Mouse (Mus musculus) cerebellum, postnatal 4 days (tissue): ENCODE data around the gene Lrrn3.
A peak's percentile ranks its signal among the peaks of the same experiment; 100 is the strongest.

Source experiments
- DNase-seq, 2 experiments: peaks; one replicate each; pipeline ENCODE4 v3.0.0; 2022; ENCODE audit warnings: low spot score in 2 of 2, mixed read lengths in 1 of 2

The Lrrn3 gene

DNA sequence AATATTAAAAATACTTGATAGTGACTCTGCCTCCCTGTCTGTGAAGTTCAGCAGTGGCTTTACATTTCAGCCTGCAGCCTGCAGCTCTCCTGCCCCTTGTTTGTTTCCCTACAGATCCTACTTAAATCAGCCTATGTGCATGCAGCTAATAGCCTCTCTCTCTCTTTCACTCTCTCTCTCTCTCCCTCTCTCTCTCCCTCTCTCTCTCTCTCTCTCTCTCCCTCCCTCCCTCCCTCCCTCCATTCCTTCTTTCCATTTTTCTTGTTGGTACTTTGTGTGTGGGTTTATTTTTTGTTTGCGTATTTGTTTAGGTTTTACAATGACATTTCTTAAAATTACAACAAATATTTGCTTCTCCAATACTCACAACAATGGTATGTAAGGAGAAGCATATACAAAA, at the start of gene Lrrn3:
Gene Lrrn3, minus strand, starts transcription at position 101 of the 400 bp plus-strand sequence.
- no peak for DNase-seq

DNA sequence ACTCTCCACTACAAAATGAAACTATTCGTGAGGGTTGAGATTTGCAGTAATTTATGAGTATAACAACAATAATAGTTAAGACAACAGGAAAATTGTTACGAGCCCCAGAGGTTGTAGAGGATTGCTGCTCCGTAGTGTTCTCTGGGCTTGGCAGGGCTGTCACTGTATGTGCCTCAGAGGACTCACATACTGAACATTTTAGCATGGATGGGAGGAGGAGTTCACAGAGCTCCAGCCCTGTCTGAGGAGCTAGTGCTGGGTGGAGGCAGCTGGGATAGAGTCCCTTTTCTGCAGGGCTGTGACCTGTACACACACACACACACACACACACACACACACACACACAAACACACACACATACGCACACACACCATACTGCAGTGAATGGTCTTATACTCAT, 42.2 kb upstream of the Lrrn3 start:
- DNase-seq, result no peak

DNA sequence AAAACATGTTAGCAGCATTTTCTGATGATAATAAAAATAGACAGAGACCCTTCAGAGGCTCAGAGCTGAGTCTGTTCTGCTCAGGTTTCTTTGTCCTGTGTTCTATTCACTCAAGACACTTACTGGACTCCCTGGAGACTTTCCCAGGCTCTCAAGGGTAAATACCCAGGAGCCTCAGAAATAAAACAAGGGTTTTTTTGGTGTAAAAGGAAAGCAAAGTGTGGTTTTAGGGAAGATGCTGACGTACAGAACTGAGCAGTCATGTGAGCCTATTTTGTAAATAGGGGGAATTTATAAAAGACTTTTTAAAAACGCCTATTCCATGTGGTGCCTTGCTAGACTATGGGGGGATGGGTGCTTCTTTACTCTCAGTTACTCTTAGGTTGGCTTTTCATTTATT, 40.5 kb upstream of the Lrrn3 start:
- DNase-seq, result no peak

DNA sequence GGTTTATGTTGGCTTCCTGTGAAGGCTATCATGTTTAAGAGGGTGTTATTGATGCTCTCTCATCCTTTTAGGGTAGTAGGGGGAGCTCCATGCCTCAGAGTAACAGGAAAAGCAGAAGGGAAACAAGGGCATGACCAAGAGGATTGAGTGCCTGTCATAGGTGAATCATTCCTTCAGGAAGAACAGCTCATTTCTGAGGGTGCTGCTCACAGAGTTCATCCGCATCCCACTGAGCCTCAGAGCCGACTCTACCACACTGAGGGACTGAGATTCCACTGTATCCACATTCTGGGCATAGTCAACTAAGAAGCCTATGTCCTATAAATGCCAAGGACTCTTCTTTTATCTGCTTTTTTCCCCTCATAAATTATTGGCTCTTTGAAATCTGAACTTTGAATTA, 35.4 kb upstream of the Lrrn3 start:
- no peak for DNase-seq

DNA sequence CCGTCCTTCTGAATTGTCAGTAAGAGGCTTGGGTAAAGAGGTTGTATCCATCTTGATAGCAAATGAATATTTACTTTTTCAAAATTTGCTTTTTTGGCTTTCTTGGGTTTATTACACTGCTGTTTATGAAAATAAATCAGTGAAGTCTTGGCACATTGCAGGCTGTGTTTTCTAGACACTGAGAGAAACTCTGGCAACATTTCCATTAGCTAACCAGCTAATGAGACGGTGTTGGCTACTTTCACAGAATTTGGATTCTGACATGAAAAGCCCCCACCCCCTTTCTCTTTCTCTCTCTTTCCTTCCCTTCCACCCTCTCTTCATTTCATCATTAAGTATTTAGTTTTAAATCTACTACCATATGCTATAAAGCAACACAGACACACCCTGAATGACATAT, 34.1 kb upstream of the Lrrn3 start:
- no peak for DNase-seq

DNA sequence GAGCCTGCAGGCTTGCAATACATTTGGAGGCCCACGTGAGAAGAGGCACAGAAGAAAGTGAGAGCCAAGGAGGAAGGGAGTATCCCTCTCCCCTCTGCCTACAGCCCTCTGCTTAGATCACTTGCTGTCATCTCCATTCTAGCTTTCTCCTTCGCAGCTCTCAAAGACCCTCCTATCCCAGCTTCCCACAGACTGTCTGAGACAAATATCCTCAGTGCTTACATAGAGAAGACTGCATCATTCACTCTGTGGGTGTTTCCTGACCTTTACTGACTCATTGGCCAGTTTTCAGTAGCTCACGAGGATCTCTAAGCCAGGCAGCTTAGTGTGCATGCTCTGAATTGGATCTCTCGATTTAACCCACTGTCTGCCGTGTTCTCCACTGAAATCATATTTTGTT, 32.7 kb upstream of the Lrrn3 start:
- no peak for DNase-seq

DNA sequence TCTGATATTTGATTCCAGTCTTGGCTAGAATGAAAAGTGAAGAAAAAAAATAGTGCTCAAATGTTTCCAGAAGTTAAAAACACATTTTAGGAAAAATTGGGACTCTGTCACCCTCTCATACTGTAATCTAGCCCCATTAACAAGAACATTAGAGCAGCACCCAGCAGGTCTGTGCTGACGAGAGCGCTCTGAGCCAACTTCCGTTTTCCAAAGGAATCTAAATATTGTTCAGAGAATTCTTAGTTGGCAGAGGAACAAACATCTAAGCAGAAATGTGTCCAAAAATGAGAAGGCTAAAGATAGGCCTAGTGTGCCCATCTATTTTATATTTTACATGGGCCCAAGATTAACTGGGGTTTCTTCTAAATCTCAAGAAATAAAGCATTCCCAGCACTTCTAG, 24.4 kb upstream of the Lrrn3 start:
- DNase-seq, result no peak

DNA sequence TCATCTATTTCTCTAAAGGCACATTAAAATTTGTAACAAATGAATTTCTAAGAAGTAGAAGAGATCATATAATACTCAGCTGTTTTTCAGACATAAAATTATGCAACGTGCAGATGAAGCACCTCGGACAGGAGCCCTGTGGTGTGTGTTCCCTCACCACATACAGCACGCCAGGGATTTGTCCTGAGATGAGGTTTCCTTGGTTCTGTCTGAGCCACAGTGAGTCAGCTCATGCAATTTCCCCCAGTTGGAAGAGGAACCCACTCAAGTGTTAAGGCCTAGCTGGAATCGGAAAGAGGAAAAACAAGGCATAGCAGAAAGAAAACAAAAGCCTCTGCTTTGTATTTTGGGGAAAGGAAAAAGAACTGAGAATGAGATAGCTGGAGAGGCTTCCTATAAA, 22.4 kb upstream of the Lrrn3 start:
- no peak for DNase-seq

DNA sequence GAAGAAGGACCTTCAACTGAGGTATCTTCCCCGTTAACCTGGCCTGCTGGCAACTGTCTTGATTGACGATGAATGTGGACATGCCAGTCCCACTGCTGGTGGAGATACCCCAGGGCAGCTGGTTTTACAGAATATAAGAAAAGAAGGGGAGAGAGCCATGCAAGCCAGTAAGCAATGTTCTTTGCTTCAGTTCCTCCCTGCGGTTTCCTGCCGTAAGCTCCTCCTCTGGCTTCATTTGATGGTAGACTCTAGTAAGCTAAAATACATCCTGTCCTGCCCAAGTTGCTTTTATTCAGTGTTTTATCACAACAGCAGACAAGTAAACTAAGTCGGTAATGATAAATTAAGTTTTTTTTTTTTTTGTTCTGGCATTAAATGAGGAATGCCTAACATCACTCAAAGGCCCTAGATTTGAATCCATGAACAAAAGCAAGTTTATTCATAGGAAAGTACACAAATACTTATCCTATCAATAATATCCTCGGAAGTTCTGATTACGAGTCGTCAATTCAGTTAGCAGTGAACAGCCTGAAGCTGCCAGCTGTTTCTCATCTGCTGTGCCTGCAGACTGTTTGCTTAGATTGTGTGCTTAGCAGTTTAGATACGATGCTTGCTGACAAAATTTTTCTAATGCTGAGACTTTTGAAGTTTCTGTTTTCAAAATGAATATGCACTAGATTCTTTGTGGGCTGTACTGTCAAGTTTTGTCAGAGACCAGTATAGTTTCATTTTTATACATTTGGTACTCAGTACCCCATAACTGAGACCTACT, 14.0 kb upstream of the Lrrn3 start:
- no peak for DNase-seq

DNA sequence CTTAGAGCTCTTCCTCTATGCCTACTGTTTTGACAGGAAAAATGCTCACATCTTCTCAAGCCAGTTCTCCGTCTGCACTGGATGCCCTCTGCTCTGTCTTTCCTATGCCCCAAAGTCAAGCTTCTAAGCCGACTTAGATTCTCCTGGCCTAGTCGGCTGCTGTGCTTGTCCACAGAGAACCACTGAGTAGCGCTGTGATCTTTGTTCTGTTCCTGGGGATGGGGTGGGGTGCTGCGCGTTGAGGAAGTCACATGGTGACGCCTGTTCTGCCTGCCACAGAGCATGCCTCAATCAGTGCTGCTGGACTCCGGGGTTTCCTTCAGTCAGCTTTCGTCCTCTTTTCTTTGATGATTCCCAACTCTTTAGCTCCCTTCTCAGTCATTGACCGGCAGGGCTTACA, 8.4 kb upstream of the Lrrn3 start:
- DNase-seq, result no peak

DNA sequence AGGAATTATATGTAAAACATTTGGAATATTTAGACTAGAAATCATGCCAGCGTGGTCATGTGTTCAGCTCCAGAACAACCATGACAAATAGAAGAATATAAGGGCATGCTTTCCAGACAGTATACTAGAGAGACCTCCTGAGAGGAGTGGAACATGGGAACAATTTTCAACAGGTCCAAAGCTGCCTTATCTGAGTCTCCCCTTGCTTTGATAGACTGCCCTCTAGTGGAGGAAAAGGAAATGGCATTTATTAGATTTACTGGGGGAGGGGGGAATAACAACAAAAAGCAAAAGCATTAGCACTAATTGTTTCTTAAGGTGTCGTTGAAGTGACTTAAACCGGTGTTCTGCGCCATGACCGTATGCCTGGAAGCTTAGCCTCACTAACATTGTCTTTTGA, 774 bp upstream of the Lrrn3 start:
- peak in 1 of 2 experiments; percentile 14 for DNase-seq

DNA sequence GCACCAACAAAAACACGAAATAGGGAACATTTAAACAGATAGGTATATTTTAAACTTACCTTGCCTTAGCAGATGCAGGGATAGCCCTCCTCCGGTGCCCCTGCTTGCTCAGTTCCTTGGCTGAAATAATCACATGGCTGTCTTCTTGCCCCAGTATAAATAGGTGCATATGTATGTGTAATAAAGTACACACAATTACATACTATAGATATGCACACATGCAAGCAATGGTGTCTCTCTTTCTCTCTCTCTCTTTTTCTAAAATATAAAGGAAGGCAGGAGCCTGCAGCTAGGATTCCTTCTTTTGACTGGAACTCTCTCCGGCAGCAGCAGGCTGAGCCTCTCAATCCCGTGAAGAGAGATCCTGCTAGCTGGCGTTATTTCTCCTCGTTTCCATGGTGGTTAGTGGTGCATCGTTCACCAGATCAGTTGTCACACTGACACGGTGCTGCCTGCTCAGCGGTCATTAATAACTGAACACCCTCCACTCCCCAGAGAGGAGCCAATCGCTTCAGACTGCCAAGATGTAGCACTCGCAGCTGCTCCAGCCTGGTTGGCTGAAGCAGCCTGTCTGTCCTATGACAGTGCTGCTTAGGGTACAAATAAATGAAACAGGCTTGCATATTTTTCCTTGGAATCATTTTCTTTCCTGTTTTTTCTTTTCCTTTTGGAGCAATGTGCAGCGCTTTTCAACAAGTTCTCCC, 567 bp downstream of the Lrrn3 start:
- DNase-seq, result peak; percentile 31 to 71

DNA sequence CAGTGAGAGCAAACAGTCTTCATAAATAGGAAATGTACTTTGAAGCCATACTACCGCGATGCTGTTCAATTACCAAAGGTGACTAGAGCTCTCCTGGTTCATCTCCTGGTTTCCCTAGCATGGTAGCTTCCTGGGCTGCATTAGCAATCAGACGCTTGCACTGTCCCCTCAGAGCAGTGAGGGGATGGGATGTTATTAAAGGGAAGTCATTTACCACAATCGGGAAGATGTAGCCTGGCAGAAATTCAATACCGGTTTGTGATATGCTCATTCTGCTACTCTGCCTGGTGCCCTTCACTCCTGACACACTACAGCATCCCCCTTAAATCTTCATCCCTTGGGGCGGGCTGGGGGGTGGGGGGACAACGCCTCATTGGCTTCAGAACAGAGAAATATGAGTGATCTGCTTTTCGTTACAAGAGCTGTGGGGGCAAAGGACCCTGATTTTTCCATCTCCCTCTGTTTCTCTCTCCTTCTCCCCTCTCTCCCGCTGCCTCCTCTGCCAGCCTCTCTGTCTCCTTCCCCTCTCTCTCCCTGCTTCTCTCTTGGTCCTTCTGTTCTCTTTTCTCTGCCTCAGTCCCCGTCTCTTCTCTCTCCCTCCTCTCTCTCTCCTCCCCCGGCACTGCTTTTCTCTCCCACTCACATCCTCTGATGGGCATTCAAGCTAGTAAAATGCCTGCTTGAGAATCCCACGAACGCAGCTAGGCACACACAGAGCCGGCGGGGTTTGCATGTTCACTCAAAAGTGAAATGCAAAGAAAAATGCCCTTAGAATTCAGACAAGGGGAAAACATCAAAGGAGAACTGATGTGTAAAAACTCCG, 1.3 kb downstream of the Lrrn3 start:
- DNase-seq, result peak in 1 of 2 experiments; percentile 34

DNA sequence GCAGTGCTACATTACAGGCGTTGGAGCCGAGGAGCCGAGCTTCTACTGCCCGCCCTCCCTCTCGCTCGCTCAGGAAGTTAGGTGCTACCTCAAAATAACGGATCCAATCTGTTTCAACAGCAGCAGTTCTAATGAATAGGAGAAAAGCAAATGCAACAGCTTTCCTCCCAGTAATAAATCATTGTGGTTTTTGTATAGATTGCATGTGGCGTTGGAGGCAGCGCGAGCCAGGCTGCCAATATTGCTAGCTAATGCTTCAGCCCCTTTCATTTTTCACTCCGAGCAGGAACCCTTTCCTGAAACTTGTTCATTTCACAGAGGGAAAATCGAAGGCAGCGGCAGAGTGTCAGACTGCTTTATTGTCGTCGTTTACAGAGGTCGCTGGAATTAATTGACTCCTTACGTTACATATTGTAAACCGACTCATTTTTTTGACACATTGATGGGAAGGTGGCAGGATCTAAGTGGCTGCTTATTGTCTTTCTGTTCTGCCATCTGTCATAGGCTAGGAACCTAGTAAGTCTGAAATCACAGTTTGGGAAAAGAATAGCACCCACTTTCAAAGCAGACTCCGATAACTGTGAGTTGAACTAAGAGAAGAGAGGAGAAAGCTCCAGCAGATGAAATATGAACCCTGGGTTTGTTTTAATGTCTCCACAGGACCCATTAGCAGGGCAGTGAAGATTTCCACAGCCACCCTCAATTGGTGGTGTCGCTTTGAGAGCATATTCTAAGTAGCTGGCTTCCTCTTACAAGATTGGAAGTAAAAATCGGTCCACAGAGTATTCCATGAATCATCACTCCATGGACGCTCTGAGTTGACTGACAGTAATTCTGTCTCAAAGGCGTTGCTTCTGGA, 2.4 kb downstream of the Lrrn3 start:
- peak; percentile 18 to 20 for DNase-seq

DNA sequence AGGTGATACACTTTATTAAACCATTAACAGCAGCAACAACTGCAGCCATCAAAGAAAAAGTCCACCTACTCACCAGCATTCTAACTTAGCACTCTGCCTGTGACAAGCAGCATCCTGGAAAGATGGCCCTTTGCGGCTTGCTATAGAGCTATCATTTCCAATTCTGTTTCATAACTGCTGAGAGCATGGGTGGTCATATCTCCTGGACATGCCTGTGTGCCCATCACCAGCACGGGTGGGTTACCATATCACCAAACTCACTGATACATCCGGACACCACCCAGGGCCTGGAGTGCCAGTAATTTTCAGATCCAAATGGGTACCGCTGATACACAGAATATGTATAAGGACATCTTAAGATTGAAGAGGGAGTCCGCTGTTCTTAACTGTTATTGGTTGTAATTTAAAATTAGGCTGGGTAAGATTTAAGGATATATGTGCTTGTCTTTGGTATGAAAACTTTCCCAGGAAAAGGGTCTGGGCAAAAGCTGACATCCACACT, 3.1 kb downstream of the Lrrn3 start:
- DNase-seq, result no peak

DNA sequence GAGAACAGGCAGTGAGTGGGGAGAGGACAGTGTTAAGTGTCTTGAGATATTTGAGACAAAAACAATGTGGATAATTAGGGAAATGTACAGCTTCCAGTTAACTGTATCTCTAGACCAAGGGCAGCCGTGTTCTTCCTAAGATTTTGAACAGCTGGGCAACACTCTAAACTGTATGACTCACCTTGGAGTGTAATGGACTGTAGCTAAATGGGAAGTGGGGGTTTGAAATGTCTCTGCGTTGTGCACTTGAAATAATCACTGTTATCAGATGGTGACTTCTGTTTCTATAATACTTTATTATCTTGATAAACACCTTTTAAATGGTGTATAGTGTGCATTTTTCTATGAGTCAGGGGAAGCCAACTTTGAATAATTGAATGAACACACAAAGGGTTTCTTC, 4.7 kb downstream of the Lrrn3 start:
- DNase-seq, result no peak

DNA sequence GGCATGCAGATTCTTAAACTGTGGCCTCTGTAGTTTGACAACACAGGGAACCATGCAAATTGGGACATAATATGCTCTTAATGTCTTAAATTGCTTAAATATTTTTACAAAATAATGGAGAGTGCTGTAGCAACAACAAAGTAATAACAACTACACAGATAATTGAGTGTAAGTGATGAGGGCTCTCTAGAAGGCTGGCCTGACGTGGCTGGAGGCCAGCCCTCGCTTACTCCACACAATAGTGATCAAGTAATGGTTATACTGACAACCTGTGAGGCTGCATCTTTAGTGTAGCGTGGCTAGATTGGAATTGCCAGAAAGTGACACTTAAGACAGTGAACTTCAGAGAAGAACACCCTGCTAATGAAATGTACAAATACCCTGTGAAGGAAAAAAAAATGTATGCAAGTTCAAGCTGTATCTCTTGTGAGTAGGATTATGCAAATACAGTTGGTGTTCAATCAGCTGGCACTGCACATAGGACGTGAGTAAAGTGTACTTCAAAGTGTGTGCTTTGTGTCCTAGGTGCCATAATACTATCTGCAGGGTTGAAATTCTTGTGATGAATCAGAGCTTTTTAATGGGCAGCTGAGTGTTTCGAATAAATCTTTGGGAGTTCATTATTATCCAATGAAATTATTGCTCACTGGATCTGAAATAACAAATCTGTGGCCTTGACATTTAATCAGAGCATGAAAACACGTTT, 17.0 kb downstream of the Lrrn3 start:
- DNase-seq, result no peak

DNA sequence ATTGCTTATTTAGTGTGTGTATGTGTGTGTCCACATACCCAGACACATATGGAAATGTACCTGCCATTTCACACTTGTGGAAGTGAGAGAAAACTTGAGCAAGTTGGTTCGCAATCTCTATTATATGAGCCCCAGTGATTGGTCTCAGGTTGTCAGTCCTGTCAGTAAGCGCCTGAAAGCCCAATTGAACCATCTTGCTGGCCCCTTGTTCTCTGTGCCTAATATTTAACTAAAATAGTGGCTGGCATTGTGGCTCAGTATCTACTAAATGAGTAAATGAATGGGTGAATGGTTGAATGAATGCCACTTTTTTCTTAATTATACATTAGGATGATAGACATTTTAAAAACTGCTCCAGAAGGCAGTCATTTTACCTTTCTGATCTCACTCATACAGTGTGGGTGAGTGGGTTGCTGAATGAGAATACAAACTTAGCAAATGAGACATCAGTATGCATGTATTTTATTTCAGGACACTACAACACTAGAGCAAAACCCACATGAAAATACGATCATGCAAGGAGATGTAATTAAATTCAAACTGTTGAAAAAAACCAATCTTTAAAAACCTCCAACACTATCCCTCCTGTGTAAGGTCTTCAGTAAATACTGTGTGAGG, 17.7 kb downstream of the Lrrn3 start:
- DNase-seq, result no peak

DNA sequence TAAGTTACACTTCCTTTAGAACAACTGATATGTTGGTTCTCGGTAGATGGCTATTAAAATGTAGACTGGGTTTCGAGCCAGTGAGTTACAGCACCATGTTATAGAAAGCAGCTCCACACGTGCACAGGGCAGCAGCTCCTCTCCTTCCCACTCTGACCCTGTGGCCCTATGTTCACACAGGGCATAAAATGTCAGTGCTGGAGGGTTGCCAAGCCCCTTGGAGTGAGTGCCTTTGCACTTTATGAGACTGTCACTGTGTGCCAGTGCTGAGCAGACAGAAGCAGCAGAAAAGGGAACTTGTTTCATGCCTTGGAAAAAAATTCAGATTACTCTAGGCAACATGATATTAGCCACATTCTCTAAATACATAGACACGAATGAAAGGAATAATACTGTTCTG, 47.8 kb downstream of the Lrrn3 start:
- DNase-seq, result peak in 1 of 2 experiments; percentile 47
